Mouse (Mus musculus) skeletal muscle tissue, adult 2 months (tissue): ENCODE results near the gene Cc2d2b.

Source experiments
- DNase-seq: peaks from one replicate; pipeline ENCODE4 v3.0.0-alpha.2; 2012; ENCODE audit warnings: low read depth, low spot score

The Cc2d2b gene

DNA sequence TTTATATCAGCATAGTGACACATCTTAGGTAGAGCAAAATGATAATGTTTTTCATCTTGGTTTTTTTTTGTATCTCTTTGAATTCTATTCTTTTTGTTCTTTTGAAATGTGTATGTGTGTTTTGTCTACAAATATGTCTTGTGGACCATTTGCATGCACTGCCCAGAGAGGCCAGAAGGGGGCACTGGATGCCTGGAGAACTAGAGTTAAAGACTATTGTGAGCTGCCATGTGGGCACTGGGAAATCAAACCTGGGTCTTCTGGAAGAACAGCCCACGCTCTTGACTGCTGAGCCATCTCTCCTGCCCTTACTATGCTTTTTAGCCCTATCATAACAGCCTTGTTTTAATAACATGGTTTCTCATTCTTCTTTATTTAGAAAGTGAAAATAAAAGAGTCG is 5.8 kb downstream of the Cc2d2b start:
- DNase-seq, result no peak

DNA sequence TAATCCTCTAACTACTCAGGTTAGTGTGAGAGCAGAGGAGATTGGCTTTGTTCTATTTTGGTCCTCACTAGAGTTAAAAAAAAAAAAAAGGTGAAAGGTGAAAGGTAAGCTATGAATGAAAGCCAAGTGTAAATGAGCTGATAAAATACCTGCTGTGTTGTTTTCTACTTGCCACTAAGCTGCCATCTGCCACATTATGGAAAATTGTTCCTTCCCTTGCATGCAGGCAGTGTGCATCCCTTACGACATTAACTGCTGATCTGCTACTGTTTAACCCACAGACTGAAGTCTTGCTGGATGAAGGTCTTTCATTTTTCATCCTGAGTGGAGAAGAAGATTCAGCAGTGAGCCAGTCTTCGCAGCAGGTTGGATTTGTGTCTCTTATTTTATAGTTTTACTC is 11.5 kb downstream of the Cc2d2b start:
- no peak for DNase-seq

DNA sequence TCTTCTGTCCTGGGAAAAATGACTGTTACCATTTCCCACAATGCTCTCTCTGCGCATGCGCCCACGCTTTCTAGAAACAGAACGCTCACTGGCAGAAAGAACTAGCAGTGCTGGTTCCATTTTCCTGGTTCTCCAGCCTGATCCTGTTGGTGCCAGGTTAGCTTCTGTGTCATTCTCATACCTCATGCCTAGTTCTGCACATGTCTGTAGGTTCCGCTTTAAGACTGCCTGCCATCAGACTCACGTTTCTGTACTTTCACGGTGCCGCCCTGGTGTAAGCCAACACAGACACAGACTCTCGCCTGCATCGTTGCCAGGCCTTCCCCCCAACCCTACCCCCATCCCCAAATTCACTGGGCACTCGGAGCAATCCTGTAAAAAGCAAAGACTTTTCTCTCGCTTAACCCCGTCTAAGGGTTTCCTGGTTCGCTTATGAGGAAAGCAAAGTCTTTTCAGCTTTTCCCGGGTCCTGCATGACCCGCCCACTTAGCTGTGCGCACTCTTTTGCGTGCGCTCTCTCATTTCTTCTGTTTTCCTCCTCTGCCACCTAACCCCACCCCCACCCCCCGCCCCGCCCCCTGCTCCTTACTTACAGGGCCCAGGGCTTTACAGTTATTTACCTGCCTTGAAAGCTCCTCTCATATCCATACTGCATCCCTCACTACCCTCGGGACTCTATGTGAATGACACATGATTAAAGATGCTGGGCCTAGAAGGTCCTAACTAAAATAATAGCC is 13.6 kb downstream of the Cc2d2b start:
- no peak for DNase-seq

DNA sequence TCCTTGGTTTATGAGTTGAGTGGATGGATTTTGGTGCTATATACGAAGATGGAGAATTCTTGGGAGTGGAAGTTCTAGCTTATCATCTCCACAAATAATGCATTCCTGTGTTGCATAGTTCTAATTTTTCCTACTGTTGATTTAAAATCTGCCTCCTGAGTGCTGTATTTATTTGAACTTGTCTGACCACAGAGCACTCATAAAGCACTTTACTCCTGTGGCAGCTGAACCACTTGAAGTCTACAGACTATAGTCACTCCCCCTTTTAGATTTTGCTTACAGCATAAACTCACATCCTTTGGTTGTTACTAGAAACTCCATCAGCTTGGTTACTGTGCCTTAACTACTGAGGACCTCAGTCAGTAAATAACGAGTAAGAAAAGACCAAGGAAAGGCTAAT is 18.6 kb downstream of the Cc2d2b start:
- no peak for DNase-seq

DNA sequence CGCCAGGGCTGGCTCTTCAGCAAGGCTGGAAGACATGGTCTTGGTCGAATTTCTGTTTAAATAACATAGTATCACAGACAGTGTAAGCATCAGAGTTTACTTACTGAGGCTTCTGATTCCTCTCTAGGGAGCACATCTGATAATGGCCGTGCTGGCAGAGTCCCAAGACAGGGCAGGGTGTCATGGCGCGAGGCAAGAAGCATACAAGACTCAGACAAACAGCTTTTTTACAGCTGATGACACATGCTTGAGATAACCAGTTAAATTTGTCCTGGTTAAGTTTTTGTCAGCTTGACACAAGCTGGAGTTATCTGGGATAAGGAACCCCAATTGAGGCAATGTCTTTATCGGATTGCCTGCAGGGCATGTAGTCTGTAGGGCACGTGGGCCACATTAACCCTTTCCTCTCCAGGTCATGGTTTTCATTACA is 20.8 kb downstream of the Cc2d2b start:
- DNase-seq, result no peak

DNA sequence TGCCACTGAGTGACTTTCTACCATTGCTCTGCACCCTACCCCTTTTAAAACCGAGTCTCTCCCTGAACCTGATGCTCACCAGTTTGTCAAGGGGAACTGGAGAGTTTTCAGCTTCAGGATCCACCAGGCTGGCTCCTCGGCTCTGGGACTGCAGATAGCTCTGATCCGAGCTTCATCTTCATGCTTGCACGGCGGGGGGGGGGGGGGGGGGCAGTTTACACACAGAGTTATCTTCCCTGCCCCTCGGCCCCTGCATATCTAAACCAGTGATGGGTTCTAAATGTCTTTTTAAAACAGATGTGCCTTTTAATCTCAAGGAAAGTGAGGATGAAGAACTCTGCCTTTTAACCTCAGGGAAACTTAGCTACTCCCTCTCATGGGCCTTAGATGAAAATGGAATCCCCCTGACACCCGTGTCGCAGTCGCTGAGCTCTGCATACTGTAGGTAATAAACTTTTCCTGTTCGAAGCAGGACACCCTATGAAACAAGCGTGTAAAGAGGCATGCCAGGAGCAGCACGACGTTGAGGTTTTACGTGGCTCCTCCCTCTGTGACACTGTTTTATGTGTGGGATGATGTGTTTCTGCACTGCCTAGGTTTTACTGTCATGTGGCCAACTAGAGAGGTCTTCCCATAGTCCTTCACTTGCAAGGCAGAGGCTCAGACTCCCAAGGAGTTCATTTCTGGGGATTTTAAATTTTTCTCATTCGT is 39.6 kb downstream of the Cc2d2b start:
- no peak for DNase-seq

DNA sequence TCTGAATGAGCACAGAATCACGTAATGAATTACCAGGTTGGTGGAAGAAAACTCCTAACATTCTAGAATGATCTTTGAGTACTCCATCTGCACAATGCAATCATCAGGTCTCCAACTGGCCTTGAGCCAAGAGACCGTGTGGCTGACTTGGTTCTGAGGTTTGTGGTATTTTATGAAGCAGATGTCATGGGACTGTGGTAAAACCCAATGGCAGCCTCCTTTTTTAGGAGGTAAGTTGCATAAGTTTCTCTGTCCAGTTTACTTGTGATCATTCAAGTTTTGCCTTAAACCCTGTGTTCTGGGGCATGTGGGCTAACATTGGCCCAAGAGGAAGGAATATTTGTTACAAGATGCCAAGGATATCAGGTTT is 40.1 kb downstream of the Cc2d2b start:
- DNase-seq, result no peak

DNA sequence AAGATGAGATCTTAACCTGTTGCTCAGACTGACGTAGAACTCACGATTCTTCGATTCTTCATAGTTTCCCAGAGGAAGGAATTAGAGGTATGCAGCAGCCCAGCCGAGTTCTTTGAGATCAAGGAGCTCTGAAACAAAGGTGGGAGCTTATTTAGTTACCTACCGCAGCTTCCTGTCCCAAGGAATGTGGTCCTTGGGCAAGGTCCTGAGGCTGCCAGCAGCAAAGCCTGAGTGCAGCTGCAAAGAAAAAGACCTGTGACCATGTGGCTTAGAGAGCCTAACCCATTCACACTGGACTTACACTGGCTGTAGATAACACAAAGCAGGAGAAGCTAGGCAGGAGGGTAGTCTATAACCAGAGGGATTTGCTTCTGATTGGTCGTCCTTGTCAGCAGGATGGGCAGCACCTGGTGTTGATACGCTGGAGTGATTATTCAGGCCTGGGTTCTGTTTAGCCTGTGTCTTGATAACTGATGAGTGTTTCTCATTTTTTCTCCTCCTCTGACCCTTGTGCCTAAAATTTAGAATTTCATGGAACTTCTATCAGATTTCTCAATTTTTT is 56.7 kb downstream of the Cc2d2b start:
- no peak for DNase-seq

DNA sequence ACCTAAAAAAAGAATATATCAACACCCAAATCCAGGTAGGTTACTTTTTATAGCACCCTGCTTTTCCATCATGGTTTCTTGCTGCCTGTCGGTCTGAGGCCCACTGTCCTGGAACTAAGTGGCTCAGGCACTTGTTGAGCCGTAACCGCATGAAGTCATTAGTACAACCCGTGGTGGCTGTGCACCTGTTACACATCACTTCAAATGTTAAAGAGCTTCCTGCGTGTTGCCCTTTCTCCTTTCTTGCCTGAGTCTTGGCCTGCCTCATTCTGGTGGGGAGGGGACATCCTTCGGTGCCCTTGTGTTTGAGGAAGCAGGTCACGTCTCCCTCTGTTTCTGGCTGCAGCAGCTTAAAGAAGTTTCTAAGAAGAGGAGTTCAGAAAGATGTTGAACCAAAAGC is 61.3 kb downstream of the Cc2d2b start:
- DNase-seq, result no peak

DNA sequence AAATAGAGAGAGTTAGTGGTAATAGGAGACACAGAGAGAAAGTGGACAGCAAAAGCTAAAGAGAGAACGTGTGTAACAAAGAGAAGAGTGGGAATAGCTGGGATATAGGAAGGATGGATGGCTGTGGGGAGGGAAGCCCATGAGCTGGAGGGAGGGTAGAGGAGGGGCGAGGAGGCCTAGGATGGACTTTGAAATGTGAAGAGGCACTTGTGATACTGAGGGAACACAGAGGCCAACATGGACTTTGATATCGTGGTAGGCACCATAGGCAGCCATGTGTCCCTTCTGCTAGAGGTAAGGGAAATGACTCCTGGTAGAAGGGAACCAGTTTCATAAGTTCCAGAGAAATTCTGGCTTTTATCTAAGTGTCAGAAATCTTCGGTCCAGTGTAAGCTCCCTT is 63.3 kb downstream of the Cc2d2b start:
- no peak for DNase-seq

DNA sequence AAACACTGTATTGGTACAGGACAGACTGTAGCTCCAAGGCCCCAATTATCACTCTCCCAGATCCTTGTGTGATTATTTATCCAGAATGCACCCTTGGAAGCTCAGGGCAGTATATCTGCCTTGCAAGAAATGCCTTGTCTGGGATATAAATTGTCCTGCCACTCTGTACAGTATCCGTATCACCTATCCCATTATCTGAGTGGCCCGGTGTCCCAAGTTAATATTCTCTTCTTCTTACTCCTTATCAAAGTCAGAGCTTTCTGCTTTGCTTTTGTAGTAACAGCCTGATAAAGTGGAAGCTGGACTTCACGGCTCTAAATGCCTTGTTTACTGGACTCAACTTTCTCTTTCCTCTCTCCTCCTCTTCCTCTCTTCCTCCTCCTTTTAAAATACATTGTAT is 64.2 kb downstream of the Cc2d2b start:
- DNase-seq, result no peak

DNA sequence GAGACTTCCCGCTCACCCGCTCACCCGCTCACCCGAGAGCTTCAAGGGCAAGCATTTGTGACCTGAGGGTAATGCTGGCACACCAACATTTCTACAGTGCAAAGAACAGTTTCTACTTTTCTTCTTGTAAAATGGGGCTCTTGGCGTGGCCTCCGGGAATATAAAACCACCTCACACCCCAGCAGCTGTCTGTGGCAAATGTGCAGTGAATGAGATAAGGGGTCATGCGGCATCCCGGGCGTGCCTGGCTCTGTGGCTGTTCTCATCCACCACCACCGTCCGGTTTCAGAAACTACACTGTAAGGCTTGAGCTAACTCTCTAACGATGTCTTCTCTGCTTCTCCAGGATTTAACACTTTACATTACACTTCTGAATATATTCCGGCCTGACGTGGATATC is 64.8 kb downstream of the Cc2d2b start:
- no peak for DNase-seq

DNA sequence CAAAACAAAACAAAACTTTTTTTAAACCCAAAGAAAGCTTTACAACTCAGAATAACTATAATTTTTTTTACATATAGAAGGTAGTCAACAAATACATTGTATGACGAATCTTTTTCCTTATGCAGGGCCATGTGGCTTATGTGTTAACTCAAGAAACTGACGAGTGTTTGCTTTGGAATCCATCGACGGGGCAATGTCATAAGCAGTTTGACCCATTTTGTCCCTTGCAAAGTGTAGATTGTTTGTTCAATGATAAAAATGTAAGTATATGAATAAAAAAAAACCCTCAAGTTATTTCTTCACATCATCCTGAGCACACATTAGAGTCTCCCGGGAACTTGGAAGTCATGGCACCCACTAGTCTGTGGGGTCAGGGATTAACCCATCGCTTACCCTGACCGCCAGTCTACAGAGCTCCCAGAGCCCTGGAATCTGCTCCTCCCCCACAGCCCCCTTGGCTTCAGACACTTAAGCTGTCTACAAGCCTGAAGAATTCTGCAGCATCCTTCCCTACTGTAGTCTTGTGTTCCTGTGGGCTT is 67.2 kb downstream of the Cc2d2b start:
- no peak for DNase-seq

DNA sequence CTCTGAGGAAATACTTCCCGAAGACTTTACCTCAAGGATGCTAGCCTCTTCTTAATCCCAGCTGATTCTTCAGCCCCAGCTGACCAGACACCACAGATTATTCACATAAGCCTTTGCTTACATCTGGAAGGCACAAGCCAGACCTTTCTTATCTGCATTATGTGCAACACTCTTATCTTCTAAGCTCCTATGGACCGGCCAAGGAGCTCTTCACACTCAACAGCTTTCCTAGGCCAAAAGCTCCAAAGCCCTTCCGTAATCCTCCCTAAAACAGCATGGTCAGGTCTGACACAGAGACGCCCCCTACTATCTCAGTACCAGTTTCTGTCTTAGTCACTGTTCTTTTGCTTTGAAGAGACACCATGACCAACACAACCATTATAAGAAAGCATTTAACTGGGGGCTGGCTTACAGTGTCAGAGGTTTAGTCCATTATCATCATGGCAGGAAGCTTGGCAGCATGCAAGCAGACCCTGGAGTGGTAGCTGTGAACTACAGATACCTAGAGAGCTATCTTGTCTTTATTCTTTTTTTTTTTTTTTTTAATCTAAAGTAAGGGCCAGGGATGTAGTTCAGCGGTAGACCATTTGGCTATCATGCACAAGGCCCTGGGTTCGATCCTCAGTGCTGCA is 69.5 kb downstream of the Cc2d2b start:
- DNase-seq, result no peak

DNA sequence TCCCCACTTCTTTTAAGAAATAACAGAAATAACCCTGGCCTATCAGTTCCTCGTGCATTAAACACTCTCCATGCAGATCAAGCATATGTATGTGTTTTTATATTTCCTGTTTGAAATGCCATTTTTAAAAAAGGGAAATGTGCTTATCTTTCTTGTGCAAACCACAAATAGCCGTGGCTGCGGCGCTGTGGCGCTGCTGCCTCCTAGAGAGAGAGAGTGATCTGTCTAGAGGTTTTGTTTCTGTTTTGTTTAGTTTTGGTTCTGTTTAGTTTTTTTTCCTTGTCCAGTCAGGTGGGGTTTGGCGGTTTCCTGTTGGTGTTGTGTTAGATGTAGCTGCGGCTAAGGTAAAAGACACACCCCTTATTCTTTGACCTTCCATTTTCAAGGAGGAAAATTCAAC is 70.2 kb downstream of the Cc2d2b start:
- peak; percentile 21 for DNase-seq

DNA sequence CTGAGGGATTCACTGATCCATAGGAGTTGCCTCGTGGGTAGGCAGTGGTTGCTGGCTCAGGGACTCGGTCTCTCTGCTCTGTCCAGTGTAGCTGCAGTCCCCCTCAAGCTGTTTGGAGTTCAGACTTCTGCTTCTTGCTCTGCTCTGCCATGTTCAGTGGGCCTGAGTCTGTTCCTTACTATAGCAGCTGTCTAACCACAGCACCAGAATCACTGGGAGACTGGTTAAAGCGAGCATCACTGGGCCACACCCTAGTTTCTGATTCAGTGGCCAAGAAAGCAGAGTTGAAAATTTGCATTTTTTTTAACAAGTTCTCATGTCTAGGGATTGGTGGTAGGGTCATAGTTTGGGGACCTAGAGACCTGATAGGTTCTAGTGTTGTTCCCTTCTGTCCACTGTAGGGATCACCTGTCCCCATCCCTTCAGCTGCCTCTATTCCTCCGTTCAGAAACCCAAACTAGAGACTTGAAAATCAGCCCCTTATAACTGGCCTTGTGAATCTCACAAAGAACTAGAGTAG is 72.8 kb downstream of the Cc2d2b start:
- DNase-seq, result peak; percentile 12

DNA sequence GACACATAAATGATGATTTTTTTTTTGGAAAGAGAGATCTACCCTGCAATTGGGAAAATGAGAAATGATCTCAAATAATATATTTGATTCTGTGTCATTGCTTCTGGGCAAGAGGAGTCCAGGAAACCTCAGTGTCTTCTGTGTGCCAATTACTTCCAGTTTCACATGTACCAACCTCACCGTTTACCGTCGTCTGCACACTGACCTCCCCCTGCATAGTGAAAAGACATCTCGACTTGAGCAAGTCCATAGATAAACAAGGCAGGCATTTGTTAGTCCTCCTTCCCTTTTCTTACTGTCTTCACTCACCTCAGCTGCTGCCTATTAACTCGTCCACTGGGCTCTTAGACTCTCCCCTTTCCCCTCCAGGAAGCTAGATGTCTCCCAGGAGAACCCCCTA is 77.1 kb downstream of the Cc2d2b start:
- DNase-seq, result no peak

DNA sequence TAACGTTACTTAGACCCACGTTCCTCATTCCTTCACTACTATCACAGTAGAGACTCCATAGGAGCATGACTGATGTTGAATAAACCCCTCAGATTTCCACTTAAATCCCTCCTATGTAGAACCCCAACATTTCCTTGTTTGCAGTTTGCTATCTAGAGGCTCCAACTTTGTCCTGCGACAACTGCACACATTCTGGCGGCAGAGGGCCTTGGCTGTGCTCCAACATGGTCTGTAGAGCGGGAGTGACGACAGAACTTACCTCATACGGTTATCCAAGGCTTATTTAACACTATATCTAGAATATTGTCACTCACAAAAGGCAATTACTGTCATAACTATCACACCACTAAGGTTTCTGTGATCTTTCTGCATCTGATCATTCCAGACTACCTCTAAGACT is 78.2 kb downstream of the Cc2d2b start:
- DNase-seq, result no peak

DNA sequence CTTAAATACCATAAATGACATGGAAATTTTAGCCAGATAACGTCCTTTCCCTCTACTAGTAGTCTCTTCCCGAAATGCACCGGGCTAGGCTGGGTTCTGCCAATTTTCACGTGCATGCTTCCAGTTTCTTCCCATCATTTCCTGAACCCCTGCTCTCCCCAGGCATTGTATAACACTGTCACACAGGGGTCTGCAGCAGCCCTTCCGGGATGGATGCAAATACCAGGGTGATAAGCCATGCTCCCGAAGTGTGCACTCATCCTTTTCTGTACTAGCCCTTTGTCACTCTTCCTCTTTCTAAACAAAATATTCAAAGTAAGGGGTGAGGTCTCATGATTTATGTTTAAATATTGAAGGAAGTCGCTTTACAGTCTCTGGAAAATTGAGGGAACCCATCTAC is 81.6 kb downstream of the Cc2d2b start:
- DNase-seq, result no peak

DNA sequence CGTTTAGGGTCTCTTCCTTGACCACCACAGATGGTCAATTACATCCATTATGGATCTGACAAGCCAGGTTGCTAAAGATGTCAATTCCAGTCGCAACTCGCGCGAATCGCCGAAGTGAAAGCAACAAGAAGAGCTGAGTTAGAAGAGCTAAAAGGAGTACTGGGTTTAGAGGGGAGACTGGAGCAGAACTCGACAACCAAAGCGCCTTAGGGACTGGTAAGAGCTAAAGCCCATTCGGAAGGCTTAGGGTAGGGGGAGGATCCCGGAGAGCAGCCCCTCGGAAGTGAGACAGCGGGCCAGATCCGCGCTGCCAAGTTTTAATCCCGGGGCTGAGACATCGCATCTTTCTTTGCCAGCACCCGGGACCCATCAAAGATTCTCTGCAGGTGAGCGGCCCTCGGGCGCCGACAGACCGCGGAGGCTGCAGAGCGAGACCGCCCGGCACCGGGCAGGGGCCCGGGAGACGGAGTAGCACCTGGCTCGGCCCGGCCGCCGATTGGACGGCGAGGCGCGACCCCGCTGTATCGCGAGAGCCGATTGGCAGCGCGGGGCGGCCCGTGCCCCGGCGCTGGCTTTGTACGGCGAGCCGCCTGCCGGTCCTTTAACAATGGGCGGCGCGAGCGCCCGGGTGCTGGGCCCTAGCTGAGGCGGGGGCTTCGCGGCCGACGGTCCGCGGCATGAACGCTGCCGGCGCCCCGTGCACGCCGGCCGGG is 82.3 kb downstream of the Cc2d2b start, which contains the start of gene Ccnj:
Ccnj (plus strand) TSS at position 577 of the 713 bp plus-strand sequence.
- peak; percentile 82 for DNase-seq

DNA sequence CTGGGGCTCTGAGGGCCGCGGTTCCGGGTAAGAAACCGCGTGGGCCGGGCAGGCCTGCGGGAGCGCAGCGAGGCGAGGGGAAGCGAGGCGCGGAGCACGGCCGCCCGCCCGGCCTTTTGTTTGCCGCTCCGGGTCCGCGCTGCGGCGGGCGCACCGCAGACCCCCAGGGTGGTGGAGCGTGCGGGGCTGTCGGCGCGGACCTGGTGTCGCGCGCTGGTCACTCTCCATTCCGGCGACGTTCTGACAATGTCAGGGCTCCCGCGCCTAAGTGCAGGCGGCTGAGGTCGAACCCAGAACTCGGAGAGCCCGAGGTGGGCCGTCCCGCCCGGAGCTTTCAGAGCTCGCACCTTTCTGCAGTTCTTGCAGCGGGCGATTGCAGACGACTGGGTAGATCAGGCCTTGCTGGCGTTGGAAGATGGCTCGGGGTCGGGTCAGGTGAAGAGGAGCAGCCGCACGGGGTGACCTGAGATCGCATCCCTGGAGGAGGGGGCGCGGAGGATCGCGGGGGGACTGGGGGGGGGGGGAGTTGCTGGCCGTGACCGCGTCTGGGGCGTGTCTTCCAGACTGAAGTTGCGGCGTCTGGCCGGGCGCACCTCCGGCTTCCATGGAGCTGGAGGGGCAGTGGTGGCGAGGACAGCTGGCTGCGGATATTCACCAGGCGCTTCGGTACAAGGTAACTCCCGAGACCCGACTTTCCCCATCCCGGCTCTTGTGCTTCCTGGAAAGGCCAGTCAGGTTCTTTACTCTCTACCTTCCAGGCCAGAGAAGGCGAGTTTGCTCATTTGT is 83.1 kb downstream of the Cc2d2b start:
- peak; percentile 7 for DNase-seq
